Mouse (Mus musculus): Measurements from ENCODE around the gene Kri1. TPM values are rescaled to one million over a fixed set of nuclear protein-coding genes. Genes with fewer than 3 reads are reported as not detected.
A peak's percentile ranks its signal among the peaks of the same experiment; 100 is the strongest.

Kri1 gene
- polyA plus RNA-seq, 1 experiment from 2014 or later: 18.3 TPM

GRCm38 (mm10) chr9:21249629-21250508 lies 37.9 kb downstream of the Kri1 start:
- H3K4me1 ChIP-seq: peaks cover 23% of the 10 kb centered on the region
- no peaks in the 10 kb centered on the region for H3K9me3 ChIP-seq
- H3K4me2 ChIP-seq (replicated peaks): no peak overlapping the region
- no peak overlapping the region for H3K9ac ChIP-seq
- WGBS: 13% methylated on average over 17 of the region's 17 CpGs
- H3K36me3 ChIP-seq: no peaks in the 10 kb centered on the region
- no peak overlapping the region for H3K27ac ChIP-seq
- ATAC-seq (ENCODE audit: low FRiP score, low read depth): peak; percentile 29; the same call in 1 of the 2 replicates
- H3K27me3 ChIP-seq: peaks cover 83% of the 10 kb centered on the region
- H3K4me3 ChIP-seq: no peak overlapping the region

DNA sequence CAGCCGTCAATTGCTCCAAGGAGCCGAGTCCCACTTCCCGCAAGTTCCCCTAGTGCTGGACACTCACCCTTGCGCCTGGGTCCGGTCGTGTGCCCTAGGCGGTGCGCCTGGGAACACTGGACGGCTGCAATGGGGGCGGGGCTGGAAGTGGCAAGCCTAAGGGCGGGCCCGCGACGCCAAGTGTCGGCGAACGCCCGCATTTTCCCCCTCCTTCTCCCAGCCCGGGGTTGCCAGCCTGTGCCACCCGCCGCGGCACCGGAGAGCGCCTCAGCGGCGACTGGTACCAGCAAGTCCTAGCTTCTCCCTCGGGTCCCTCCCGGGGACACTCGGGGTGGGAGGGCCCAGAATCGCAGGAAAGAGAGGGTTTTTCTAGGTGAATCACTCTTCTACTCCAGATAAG lies 39.4 kb downstream of the Kri1 start, which contains the start of gene S1pr5:
Gene S1pr5 (minus strand): TSS at position 118 of the 400 bp plus-strand sequence.
- Histone ChIP-seq H3K4me1 (peaks cover 37% of the 10 kb centered on the region), H3K4me2 (replicated peaks) (peak within 1 kb of the TSS; percentile 60), H3K9me3 (no peaks in the 10 kb centered on the region), H3K27me3 (peaks cover 98% of the 10 kb centered on the region), H3K9ac (no peak within 1 kb of the TSS; the same call in 1 of the 2 replicates), H3K27ac (no peak within 1 kb of the TSS), H3K4me3 (peak within 1 kb of the TSS; percentile 34), H3K36me3 (no peaks in the 10 kb centered on the region)
- no peak for ATAC-seq (ENCODE audit: low FRiP score, low read depth)
- 1% methylated on average over 30 of the region's 30 CpGs for WGBS

GRCm38 (mm10) chr9:21246342-21246741 lies 41.4 kb downstream of the Kri1 start:
- peaks cover 98% of the 10 kb centered on the region for H3K27me3 ChIP-seq
- no peak overlapping the region for H3K27ac ChIP-seq
- H3K9me3 ChIP-seq: no peaks in the 10 kb centered on the region; the same call in 1 of the 2 replicates
- peaks cover 35% of the 10 kb centered on the region for H3K4me1 ChIP-seq
- H3K36me3 ChIP-seq: no peaks in the 10 kb centered on the region
- no peak overlapping the region for H3K9ac ChIP-seq
- no peak overlapping the region for H3K4me2 ChIP-seq (replicated peaks)
- 86% methylated on average over 1 of the region's 1 CpGs for WGBS
- no peak overlapping the region for H3K4me3 ChIP-seq
- ATAC-seq (ENCODE audit: low FRiP score, low read depth): no peak

- 2% methylated on average over 16 of the region's 16 CpGs for WGBS
- H3K9me3 ChIP-seq: no peaks in the 10 kb centered on the region; the same call in 1 of the 2 replicates
- peak overlapping the region; percentile 55 for H3K4me3 ChIP-seq
- ATAC-seq (ENCODE audit: low FRiP score, low read depth): no peak
- H3K4me1 ChIP-seq: peaks cover 31% of the 10 kb centered on the region
- H3K36me3 ChIP-seq: no peaks in the 10 kb centered on the region
- H3K9ac ChIP-seq: peak overlapping the region; percentile 66
- no peak overlapping the region for H3K27ac ChIP-seq
- H3K4me2 ChIP-seq (replicated peaks): peak overlapping the region; percentile 93
- peaks cover 85% of the 10 kb centered on the region for H3K27me3 ChIP-seq
Measured at GRCm38 (mm10) chr9:21245113-21245487, 42.7 kb downstream of the Kri1 start.

GRCm38 (mm10) chr9:21244428-21245112 lies 43.2 kb downstream of the Kri1 start:
- peak overlapping the region; percentile 93 for H3K4me2 ChIP-seq (replicated peaks)
- H3K36me3 ChIP-seq: no peaks in the 10 kb centered on the region
- H3K9me3 ChIP-seq: no peaks in the 10 kb centered on the region; the same call in 1 of the 2 replicates
- H3K9ac ChIP-seq: peak overlapping the region; percentile 66
- H3K27me3 ChIP-seq: peaks cover 80% of the 10 kb centered on the region
- under 1% methylated on average over 72 of the region's 72 CpGs for WGBS
- H3K27ac ChIP-seq: no peak overlapping the region
- H3K4me1 ChIP-seq: peaks cover 30% of the 10 kb centered on the region
- ATAC-seq (ENCODE audit: low FRiP score, low read depth): no peak
- peak overlapping the region; percentile 55 for H3K4me3 ChIP-seq

GRCm38 (mm10) chr9:21243826-21244427 lies 43.8 kb downstream of the Kri1 start:
- no peak overlapping the region for H3K27ac ChIP-seq
- 10% methylated on average over 42 of the region's 42 CpGs for WGBS
- H3K4me3 ChIP-seq: peak overlapping the region; percentile 55

GRCm38 (mm10) chr9:21241343-21241742 lies 46.4 kb downstream of the Kri1 start:
- Histone ChIP-seq H3K9ac (no peak overlapping the region), H3K4me2 (replicated peaks) (no peak overlapping the region), H3K4me3 (no peak overlapping the region), H3K27me3 (peaks cover 48% of the 10 kb centered on the region), H3K9me3 (no peaks in the 10 kb centered on the region; the same call in 1 of the 2 replicates), H3K36me3 (peaks cover 8% of the 10 kb centered on the region; the same call in 1 of the 2 replicates), H3K4me1 (peaks cover 42% of the 10 kb centered on the region), H3K27ac (no peak overlapping the region)
- no peak for ATAC-seq (ENCODE audit: low FRiP score, low read depth)
- 5% methylated on average over 11 of the region's 11 CpGs for WGBS

More at GRCm38 (mm10) chr9:21243826-21244427, 43.8 kb downstream of the Kri1 start:
- Histone ChIP-seq H3K36me3 (no peaks in the 10 kb centered on the region), H3K9me3 (no peaks in the 10 kb centered on the region; the same call in 1 of the 2 replicates), H3K27me3 (peaks cover 74% of the 10 kb centered on the region), H3K4me1 (peaks cover 33% of the 10 kb centered on the region), H3K4me2 (replicated peaks) (peak overlapping the region; percentile 93), H3K9ac (peak overlapping the region; percentile 66)
- ATAC-seq (ENCODE audit: low FRiP score, low read depth): no peak

GRCm38 (mm10) chr9:21239465-21239848 lies 48.3 kb downstream of the Kri1 start:
- 50% methylated on average over 4 of the region's 4 CpGs for WGBS
- Histone ChIP-seq H3K4me3 (peak overlapping the region; percentile 78), H3K27ac (peak overlapping the region; percentile 95)

DNA sequence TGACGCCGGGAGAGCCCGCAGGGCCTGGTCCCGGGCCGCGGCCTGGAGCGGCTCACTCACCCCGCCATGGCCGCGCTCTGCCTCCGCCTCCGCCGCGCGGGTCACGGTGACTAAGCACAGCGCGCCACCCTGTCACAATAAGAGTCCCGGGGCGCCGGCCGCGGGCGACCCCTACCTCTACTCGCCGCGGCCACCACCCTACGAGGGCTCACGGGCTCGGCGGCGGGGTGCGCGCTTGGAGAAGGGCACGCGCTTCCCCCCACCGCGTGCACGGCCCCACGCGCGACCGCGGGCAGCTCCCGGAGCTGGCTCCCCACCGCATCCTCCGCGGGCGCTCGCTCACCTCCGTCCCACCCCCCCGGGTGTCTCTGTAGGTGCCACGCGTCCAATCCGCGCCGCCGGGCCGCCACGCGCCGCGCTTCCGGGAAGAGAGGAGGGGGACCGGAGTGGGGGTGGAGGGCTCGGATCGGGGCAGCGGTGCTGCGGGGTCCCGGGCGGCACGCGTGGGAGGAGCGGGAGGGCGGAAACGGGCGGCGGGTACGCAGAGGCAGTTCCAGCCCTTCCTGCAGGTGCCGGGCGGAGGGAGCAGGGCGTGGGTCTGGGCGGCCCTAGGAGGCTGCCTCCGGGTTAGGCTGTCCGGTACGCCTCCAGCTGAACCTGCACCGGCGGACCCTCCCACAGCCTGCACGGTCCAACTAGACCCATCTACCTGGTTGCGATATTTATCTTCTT lies 48.9 kb downstream of the Kri1 start, which contains the start of gene Keap1:
Gene Keap1 (minus strand): TSS at position 629 of the 732 bp plus-strand sequence.
- under 1% methylated on average over 59 of the region's 90 CpGs for WGBS
- peak within 1 kb of the TSS; percentile 95 for H3K27ac ChIP-seq
- H3K36me3 ChIP-seq: peaks cover 31% of the 10 kb centered on the region
- peak within 1 kb of the TSS; percentile 78 for H3K4me3 ChIP-seq
- H3K9ac ChIP-seq: peak within 1 kb of the TSS; percentile 93
- peak within 1 kb of the TSS; percentile 72 for H3K4me2 ChIP-seq (replicated peaks)
- H3K9me3 ChIP-seq: no peaks in the 10 kb centered on the region; the same call in 1 of the 2 replicates
- peaks cover 28% of the 10 kb centered on the region for H3K4me1 ChIP-seq
- ATAC-seq (ENCODE audit: low FRiP score, low read depth): peak; percentile 81
- peaks cover 23% of the 10 kb centered on the region for H3K27me3 ChIP-seq

More at GRCm38 (mm10) chr9:21239465-21239848, 48.3 kb downstream of the Kri1 start:
- Histone ChIP-seq H3K9me3 (no peaks in the 10 kb centered on the region; the same call in 1 of the 2 replicates), H3K4me1 (peaks cover 34% of the 10 kb centered on the region), H3K27me3 (peaks cover 29% of the 10 kb centered on the region), H3K36me3 (peaks cover 25% of the 10 kb centered on the region), H3K4me2 (replicated peaks) (peak overlapping the region; percentile 72), H3K9ac (peak overlapping the region; percentile 93)
- no peak for ATAC-seq (ENCODE audit: low FRiP score, low read depth)

- Histone ChIP-seq H3K27ac (peak overlapping the region; percentile 95), H3K4me2 (replicated peaks) (peak overlapping the region; percentile 72), H3K27me3 (peaks cover 16% of the 10 kb centered on the region), H3K9ac (peak overlapping the region; percentile 93), H3K4me3 (peak overlapping the region; percentile 78), H3K4me1 (peaks cover 24% of the 10 kb centered on the region), H3K9me3 (no peaks in the 10 kb centered on the region; the same call in 1 of the 2 replicates), H3K36me3 (peaks cover 38% of the 10 kb centered on the region)
- ATAC-seq (ENCODE audit: low FRiP score, low read depth): peak; percentile 38
- WGBS: under 1% methylated on average over 31 of the region's 31 CpGs
Measured at GRCm38 (mm10) chr9:21238004-21238732, 49.6 kb downstream of the Kri1 start.

Measured in limb, embryonic 13.5 days (tissue).